Mouse (Mus musculus): ENCODE results near the gene Gcnt1.

The Gcnt1 gene

GRCm38 (mm10) chr19:17323689-17324241 lies 48.9 kb downstream of the Gcnt1 start:
- no peak for DNase-seq (ENCODE audit: low read depth, low spot score)

GRCm38 (mm10) chr19:17323006-17323688 lies 49.5 kb downstream of the Gcnt1 start:
- DNase-seq (ENCODE audit: low read depth, low spot score), result peak; percentile 89

- no peak for DNase-seq (ENCODE audit: low read depth, low spot score)
These were observed 52.9 kb downstream of the Gcnt1 start for GRCm38 (mm10) chr19:17319770-17320169.

- DNase-seq (ENCODE audit: low read depth, low spot score), result no peak
These were observed 53.9 kb downstream of the Gcnt1 start for GRCm38 (mm10) chr19:17318733-17319132.

GRCm38 (mm10) chr19:17316311-17317003 lies 56.2 kb downstream of the Gcnt1 start:
- no peak for DNase-seq (ENCODE audit: low read depth, low spot score)

- DNase-seq (ENCODE audit: low read depth, low spot score), result no peak
These were observed 58.2 kb downstream of the Gcnt1 start for GRCm38 (mm10) chr19:17314451-17314850.

- DNase-seq (ENCODE audit: low read depth, low spot score), result no peak
These were observed 58.9 kb downstream of the Gcnt1 start for GRCm38 (mm10) chr19:17313766-17314165.

GRCm38 (mm10) chr19:17312671-17313180 lies 59.9 kb downstream of the Gcnt1 start:
- no peak for DNase-seq (ENCODE audit: low read depth, low spot score)

GRCm38 (mm10) chr19:17311501-17311900 lies 61.1 kb downstream of the Gcnt1 start:
- DNase-seq (ENCODE audit: low read depth, low spot score), result no peak

- no peak for DNase-seq (ENCODE audit: low read depth, low spot score)
These were observed 61.6 kb downstream of the Gcnt1 start for GRCm38 (mm10) chr19:17311031-17311430.

- DNase-seq (ENCODE audit: low read depth, low spot score), result no peak
These were observed 76.6 kb downstream of the Gcnt1 start for GRCm38 (mm10) chr19:17296081-17296480.

GRCm38 (mm10) chr19:17295211-17295766 lies 77.4 kb downstream of the Gcnt1 start:
- no peak for DNase-seq (ENCODE audit: low read depth, low spot score)

- DNase-seq (ENCODE audit: low read depth, low spot score), result no peak
These were observed 78.5 kb downstream of the Gcnt1 start for GRCm38 (mm10) chr19:17294136-17294535.

GRCm38 (mm10) chr19:17289526-17289925 lies 83.1 kb downstream of the Gcnt1 start:
- DNase-seq (ENCODE audit: low read depth, low spot score), result no peak

GRCm38 (mm10) chr19:17286004-17286403 lies 86.6 kb downstream of the Gcnt1 start:
- no peak for DNase-seq (ENCODE audit: low read depth, low spot score)

GRCm38 (mm10) chr19:17283317-17283716 lies 89.3 kb downstream of the Gcnt1 start:
- no peak for DNase-seq (ENCODE audit: low read depth, low spot score)

- no peak for DNase-seq (ENCODE audit: low read depth, low spot score)
These were observed 94.1 kb downstream of the Gcnt1 start for GRCm38 (mm10) chr19:17278381-17279051.
